Comparison of ENCODE assay signal across 20 mouse cellular contexts in genomic region chr9:71155399-71156005, GRCm38 (mm10). TPM values are rescaled to one million over a fixed set of nuclear protein-coding genes. Genes with fewer than 3 reads are reported as not detected.
DNase-seq lines count a peak whose midpoint lies in the region; ATAC-seq lines count a peak whose summit lies in the region.
"Had no signal": no experiment of that assay in that cellular context is flagged by ENCODE, and none has a peak within 500 bp of the region (broad histone marks: within the 10 kb centered on the region; RNA-seq: fewer than 3 reads in every experiment).

No protein-coding gene starts in this region.

- H3K9ac ChIP-seq in heart, embryonic 11.5 days (ENCODE audit: low read depth, low read length): no peak overlapping the region
- H3K9ac ChIP-seq in liver, embryonic 13.5 days: peak overlapping the region; percentile 33; the same call in 1 of the 2 replicates
- H3K9ac ChIP-seq in kidney, embryonic 14.5 days (ENCODE audit: low read depth, low read length): no peak overlapping the region
- H3K9ac ChIP-seq: embryonic facial prominence, embryonic 13.5 days; lung, embryonic 15.5 days had no signal

- peak; percentile 72 for DNase-seq in heart, adult 11 months
- peak; percentile 84 for DNase-seq in ZHBTc4 (ENCODE audit: low read depth, low spot score)
- no peak for DNase-seq in liver, embryonic 13.5 days
- peak; percentile 35 for DNase-seq in naive thymus-derived CD4-positive, alpha-beta T cell, adult 2 months (ENCODE audit: low read depth)
- no peak for DNase-seq in left cerebral cortex, postnatal 25 days (ENCODE audit: low spot score in 2 of 2)
- no peak for DNase-seq in left cerebral cortex, postnatal 4 days
- DNase-seq: cerebellum, postnatal 14 days; gastrocnemius, postnatal 36 days; kidney, postnatal 10 days; right cerebral cortex, adult 18-20 months; spleen, adult 18-20 months had no signal

- no peaks in the 10 kb centered on the region for H3K9me3 ChIP-seq in heart, embryonic 11.5 days (replicated peaks; ENCODE audit: control insufficient read depth, low read length)
- no peaks in the 10 kb centered on the region for H3K9me3 ChIP-seq in liver, embryonic 13.5 days (replicated peaks)
- H3K9me3 ChIP-seq in kidney, embryonic 14.5 days (ENCODE audit: control insufficient read depth, low read length): no peaks in the 10 kb centered on the region
- H3K9me3 ChIP-seq: embryonic facial prominence, embryonic 13.5 days; forebrain, embryonic 10.5 days; hindbrain, embryonic 10.5 days; limb, embryonic 10.5 days; lung, embryonic 15.5 days had no signal

- no peak for ATAC-seq in heart, embryonic 11.5 days (replicated peaks; ENCODE audit: insufficient number of reproducible peaks, low FRiP score, low TSS enrichment)
- ATAC-seq in liver, embryonic 13.5 days (ENCODE audit: low read depth): no peak
- no peak for ATAC-seq in kidney, embryonic 14.5 days (ENCODE audit: low FRiP score, low TSS enrichment)
- ATAC-seq: activated CD4-positive, CD25-positive, alpha-beta regulatory T cell, adult 4 months; intestine, postnatal 0 days had no signal

- H3K27ac ChIP-seq in heart, embryonic 11.5 days (ENCODE audit: low read depth, low read length): no peak overlapping the region
- peak overlapping the region; percentile 96 for H3K27ac ChIP-seq in liver, embryonic 13.5 days
- no peak overlapping the region for H3K27ac ChIP-seq in kidney, embryonic 14.5 days (ENCODE audit: low read depth, low read length)
- H3K27ac ChIP-seq: embryonic facial prominence, embryonic 13.5 days; forebrain, embryonic 10.5 days; hindbrain, embryonic 10.5 days; limb, embryonic 10.5 days; lung, embryonic 15.5 days had no signal

- H3K4me1 ChIP-seq in heart, embryonic 11.5 days (ENCODE audit: control insufficient read depth, insufficient read depth, low read length): no peaks in the 10 kb centered on the region
- peaks cover 89% of the 10 kb centered on the region for H3K4me1 ChIP-seq in liver, embryonic 13.5 days (replicated peaks)
- H3K4me1 ChIP-seq in kidney, embryonic 14.5 days (ENCODE audit: control insufficient read depth, insufficient read depth, low read length): no peaks in the 10 kb centered on the region
- H3K4me1 ChIP-seq: embryonic facial prominence, embryonic 13.5 days; forebrain, embryonic 10.5 days; limb, embryonic 10.5 days; lung, embryonic 15.5 days had no signal

- H3K4me3 ChIP-seq in heart, embryonic 11.5 days (ENCODE audit: low read depth, low read length): no peak overlapping the region
- H3K4me3 ChIP-seq in liver, embryonic 13.5 days (replicated peaks): no peak overlapping the region
- H3K4me3 ChIP-seq in kidney, embryonic 14.5 days (ENCODE audit: low read length): no peak overlapping the region
- H3K4me3 ChIP-seq: embryonic facial prominence, embryonic 13.5 days; forebrain, embryonic 10.5 days; hindbrain, embryonic 10.5 days; limb, embryonic 10.5 days; lung, embryonic 15.5 days had no signal

- H3K4me2 ChIP-seq in heart, embryonic 11.5 days: no peak overlapping the region
- H3K4me2 ChIP-seq in liver, embryonic 13.5 days: no peak overlapping the region
- H3K4me2 ChIP-seq in kidney, embryonic 14.5 days (replicated peaks; ENCODE audit: low read depth, low read length): no peak overlapping the region
- H3K4me2 ChIP-seq: embryonic facial prominence, embryonic 13.5 days; lung, embryonic 15.5 days had no signal

- no peaks in the 10 kb centered on the region for H3K36me3 ChIP-seq in heart, embryonic 11.5 days (ENCODE audit: control insufficient read depth, insufficient read depth, low read length)
- no peaks in the 10 kb centered on the region for H3K36me3 ChIP-seq in liver, embryonic 13.5 days
- no peaks in the 10 kb centered on the region for H3K36me3 ChIP-seq in kidney, embryonic 14.5 days (ENCODE audit: control insufficient read depth, insufficient read depth, low read length)
- H3K36me3 ChIP-seq: embryonic facial prominence, embryonic 13.5 days; forebrain, embryonic 10.5 days; hindbrain, embryonic 10.5 days; limb, embryonic 10.5 days; lung, embryonic 15.5 days had no signal

- intact Hi-C loops in left cerebral cortex, postnatal 25 days (cut with DNase I): no loop called here
- intact Hi-C loops in left cerebral cortex, postnatal 4 days (cut with DNase I): no loop called here

- no peaks in the 10 kb centered on the region for H3K27me3 ChIP-seq in heart, embryonic 11.5 days (ENCODE audit: control insufficient read depth, insufficient read depth, low read length)
- no peaks in the 10 kb centered on the region for H3K27me3 ChIP-seq in liver, embryonic 13.5 days
- H3K27me3 ChIP-seq in kidney, embryonic 14.5 days (ENCODE audit: control insufficient read depth, insufficient read depth, low read length): no peaks in the 10 kb centered on the region
- H3K27me3 ChIP-seq: embryonic facial prominence, embryonic 13.5 days; lung, embryonic 15.5 days had no signal

- 83% methylated on average over 7 of the region's 7 CpGs for WGBS in heart, embryonic 11.5 days (ENCODE audit: insufficient replicate concordance)
- WGBS in liver, embryonic 13.5 days (ENCODE audit: insufficient replicate concordance): 67% methylated on average over 7 of the region's 7 CpGs
- WGBS in kidney, embryonic 14.5 days: 89% methylated on average over 7 of the region's 7 CpGs

RNA-seq across cellular contexts. Expression of gene Aqp9, which starts 13.0 kb away (rescaled TPM):
- polyA plus RNA-seq in heart, embryonic 11.5 days (2014; fragmentation: Nextera tagmentation; extraction: Ambion mirVana): 0.10 and 0.36 TPM in 2 replicates
- polyA plus RNA-seq in liver, embryonic 13.5 days (2015; fragmentation: Nextera tagmentation; extraction: Ambion mirVana): 8.3 and 9.3 TPM in 2 replicates
- 1 to 10 TPM; 1.8 to 2.5 TPM for total RNA-seq in left cerebral cortex, postnatal 25 days (2021)
- total RNA-seq in left cerebral cortex, postnatal 4 days (2021): 1 to 10 TPM in 1 of 2 experiments, under 1 TPM in 1; 0.87 to 1.5 TPM
- polyA plus RNA-seq in kidney, embryonic 14.5 days (2014; fragmentation: Nextera tagmentation; extraction: Ambion mirVana): 0.14 and 0.27 TPM in 2 replicates
- polyA plus RNA-seq: forebrain, embryonic 10.5 days had no signal

Comparison
In these comparisons a context has a peak if more than half of its experiments do, and no peak if none do; other contexts are left out.
1. DNase-seq: peak in heart, adult 11 months (single experiment), ZHBTc4 (single experiment) and naive thymus-derived CD4-positive, alpha-beta T cell, adult 2 months (single experiment); none in liver, embryonic 13.5 days (single experiment), left cerebral cortex, postnatal 25 days (0 of 2) and left cerebral cortex, postnatal 4 days (single experiment).